Mouse (Mus musculus): Measurements from ENCODE around the gene Mrtfa. TPM values are rescaled to one million over a fixed set of nuclear protein-coding genes. Genes with fewer than 3 reads are reported as not detected.

The Mrtfa gene
- polyA plus RNA-seq, 2 experiments from 2014 or later: 45.2 to 54.3 TPM

GRCm38 (mm10) chr15:81062175-81062588 is 128.4 kb downstream of the Mrtfa start:
- no peak for ATAC-seq

- no peak for ATAC-seq
Observed at GRCm38 (mm10) chr15:81060975-81061374, 129.6 kb downstream of the Mrtfa start.

GRCm38 (mm10) chr15:81057736-81058135 is 132.8 kb downstream of the Mrtfa start:
- no peak for ATAC-seq

GRCm38 (mm10) chr15:81055488-81055887 is 135.1 kb downstream of the Mrtfa start:
- ATAC-seq: no peak

GRCm38 (mm10) chr15:81052491-81052890 is 138.1 kb downstream of the Mrtfa start:
- no peak for ATAC-seq

GRCm38 (mm10) chr15:81050488-81050887 is 140.1 kb downstream of the Mrtfa start:
- no peak for ATAC-seq

- ATAC-seq: no peak
Observed at GRCm38 (mm10) chr15:81049401-81050053, 141.0 kb downstream of the Mrtfa start.

GRCm38 (mm10) chr15:81047497-81047896 is 143.1 kb downstream of the Mrtfa start:
- no peak for ATAC-seq

GRCm38 (mm10) chr15:81046061-81046460 is 144.5 kb downstream of the Mrtfa start:
- no peak for ATAC-seq

- ATAC-seq: peak; percentile 61
Observed at GRCm38 (mm10) chr15:81045336-81045735, 145.2 kb downstream of the Mrtfa start.

- ATAC-seq: peak; percentile 76
Observed at GRCm38 (mm10) chr15:81044446-81044845, 146.1 kb downstream of the Mrtfa start.

GRCm38 (mm10) chr15:81042276-81042931 is 148.2 kb downstream of the Mrtfa start:
- ATAC-seq: no peak

GRCm38 (mm10) chr15:81041767-81042166 is 148.8 kb downstream of the Mrtfa start:
- ATAC-seq: no peak

GRCm38 (mm10) chr15:81038419-81038818 is 152.1 kb downstream of the Mrtfa start:
- ATAC-seq: no peak

GRCm38 (mm10) chr15:81035417-81036162 is 155.0 kb downstream of the Mrtfa start:
- ATAC-seq: peak; percentile 46

GRCm38 (mm10) chr15:81034119-81034518 is 156.4 kb downstream of the Mrtfa start:
- no peak for ATAC-seq

GRCm38 (mm10) chr15:81032941-81033629 is 157.5 kb downstream of the Mrtfa start:
- peak; percentile 56 for ATAC-seq

- ATAC-seq: no peak
Observed at GRCm38 (mm10) chr15:81031611-81032010, 158.9 kb downstream of the Mrtfa start.

- ATAC-seq: no peak
Observed at GRCm38 (mm10) chr15:81030891-81031425, 159.6 kb downstream of the Mrtfa start.

- peak; percentile 75 for ATAC-seq
Observed at GRCm38 (mm10) chr15:81027378-81028173, 163.0 kb downstream of the Mrtfa start.

GRCm38 (mm10) chr15:81026901-81027300 is 163.7 kb downstream of the Mrtfa start:
- no peak for ATAC-seq

- no peak for ATAC-seq
Observed at GRCm38 (mm10) chr15:81023842-81024241, 166.7 kb downstream of the Mrtfa start.

Data from activated CD4-positive, CD25-positive, alpha-beta regulatory T cell, adult 4 months (primary cell).